Mouse (Mus musculus) hindbrain, embryonic 14.5 days (tissue): ENCODE measurements around the gene Dsel. TPM values are rescaled to one million over a fixed set of nuclear protein-coding genes. Genes with fewer than 3 reads are reported as not detected.

Experiments
- ATAC-seq: fragments of 200-750 bp; cut with Nextera tagmentation; 2 replicates; pipeline ENCODE4 v1.8.0; 2017; ENCODE audit warnings: moderate number of reproducible peaks, mild to moderate bottlenecking, moderate TSS enrichment, moderate library complexity; ENCODE audit not compliant: low FRiP score
- DNase-seq: peaks from one replicate; pipeline ENCODE4 v3.0.0-alpha.2; 2015; ENCODE audit warnings: low spot score
- H3K27ac ChIP-seq: fragments of 300-500 bp; sonication (generic); 2 replicates; pipeline ENCODE4 v1.5.1; 2014; ENCODE audit warnings: mild to moderate bottlenecking, moderate library complexity
- H3K27me3 ChIP-seq: fragments of 300-500 bp; sonication (generic); 2 replicates; pipeline ENCODE4 v1.6.1; 2014; ENCODE audit warnings: mild to moderate bottlenecking, low read length, mixed read lengths; ENCODE audit not compliant: control insufficient read depth, insufficient read depth
- H3K36me3 ChIP-seq: fragments of 300-500 bp; sonication (generic); replicated peaks from 2 replicates; pipeline ENCODE4 v1.6.1; 2014; ENCODE audit not compliant: control insufficient read depth, insufficient read depth
- H3K4me1 ChIP-seq: fragments of 300-500 bp; sonication (generic); replicated peaks from 2 replicates; pipeline ENCODE4 v1.6.1; 2014; ENCODE audit warnings: antibody characterized with exemption, low read length, mixed read lengths; ENCODE audit not compliant: control insufficient read depth, insufficient read depth
- H3K4me2 ChIP-seq: fragments of 300-500 bp; sonication (generic); replicated peaks from 2 replicates; pipeline ENCODE4 v1.6.1; 2014; ENCODE audit warnings: mild to moderate bottlenecking, moderate library complexity
- H3K4me3 ChIP-seq: fragments of 300-500 bp; sonication (generic); replicated peaks from 2 replicates; pipeline ENCODE4 v1.5.1; 2014; ENCODE audit warnings: mild to moderate bottlenecking, low read length
- H3K9ac ChIP-seq: fragments of 300-500 bp; sonication (generic); 2 replicates; pipeline ENCODE4 v1.6.1; 2014
- H3K9me3 ChIP-seq: fragments of 300-500 bp; sonication (generic); 2 replicates; pipeline ENCODE4 v1.6.1; 2016; ENCODE audit warnings: low read length; ENCODE audit not compliant: control insufficient read depth
- WGBS: fragments of 180-500 bp; shearing (Covaris S2); extraction: QIAGEN DNeasy Blood & Tissue Kit; methylation state at CpG from one replicate; pipeline ENCODE4 v1.1.7; 2014; 5-methylcytosine and 5-hydroxymethylcytosine counted together
- polyA plus RNA-seq: library from polyadenylated mRNA; unstranded; fragments of >200 nt; fragmentation: Nextera tagmentation; extraction: Ambion mirVana; gene quantifications from 2 replicates; pipeline ENCODE4 v1.2.1, GENCODE M21; 2014

Dsel gene
- polyA plus RNA-seq, 1 experiment from 2014 or later: 13.1 TPM

GRCm38 (mm10) chr1:111833583-111834225 lies 31.0 kb downstream of the Dsel start:
- H3K4me2 ChIP-seq: no peak overlapping the region
- H3K27ac ChIP-seq: no peak overlapping the region
- H3K36me3 ChIP-seq: no peaks in the 10 kb centered on the region
- DNase-seq (no peak), ATAC-seq (no peak)
- WGBS: 70% methylated on average over 2 of the region's 2 CpGs
- no peaks in the 10 kb centered on the region for H3K9me3 ChIP-seq
- H3K4me3 ChIP-seq: no peak overlapping the region
- no peak overlapping the region for H3K9ac ChIP-seq
- H3K27me3 ChIP-seq: no peaks in the 10 kb centered on the region
- no peaks in the 10 kb centered on the region for H3K4me1 ChIP-seq
